Mouse (Mus musculus): ENCODE measurements around the gene Zfp629. TPM values are rescaled to one million over a fixed set of nuclear protein-coding genes. Genes with fewer than 3 reads are reported as not detected.
"Not testable (repeated sequence)": the region's sequence is repeated elsewhere in the genome, so short reads cannot be mapped to it uniquely, and the experiment has no call there.

Zfp629 gene
- polyA plus RNA-seq, 1 experiment from 2014 or later: 28.0 TPM

DNA sequence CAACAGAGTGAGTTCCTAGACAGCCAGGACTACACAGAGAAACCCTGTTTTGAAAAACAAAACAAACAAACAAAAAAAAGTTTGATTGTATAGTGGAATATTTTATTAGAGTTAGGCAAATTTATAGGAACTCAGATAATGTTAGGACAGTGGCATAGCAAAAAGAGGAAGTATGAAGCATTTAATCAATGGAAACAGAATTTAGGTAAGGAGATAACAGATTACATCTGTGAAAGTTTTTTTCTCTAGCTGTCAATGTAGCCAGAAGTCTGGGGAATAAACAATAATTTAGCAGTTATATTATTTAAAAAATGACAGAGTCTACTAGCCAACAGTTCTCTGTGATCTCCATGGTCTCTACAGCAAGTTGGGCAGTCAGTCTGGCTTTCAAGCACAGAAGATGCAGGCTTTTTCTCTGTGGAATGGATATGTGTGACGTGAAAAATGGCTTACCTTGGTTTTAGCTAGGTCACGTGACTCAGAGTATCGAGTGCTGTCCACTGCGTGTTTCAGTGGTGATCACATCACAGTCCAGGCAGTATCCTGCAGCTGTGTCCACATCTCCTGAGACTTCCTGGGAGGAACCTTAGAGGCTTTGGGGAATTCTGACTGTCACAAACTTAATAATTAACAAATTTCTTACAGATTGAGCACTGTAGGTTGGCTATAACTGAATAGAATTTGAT lies 33.1 kb upstream of the Zfp629 start:
- H3K27ac ChIP-seq (ENCODE audit: low read depth, low read length): no peak overlapping the region
- DNase-seq (ENCODE audit: low spot score) (no peak), ATAC-seq (ENCODE audit: low FRiP score) (no peak)
- no peaks in the 10 kb centered on the region for H3K27me3 ChIP-seq (ENCODE audit: control insufficient read depth, insufficient read depth, low read length)
- H3K9ac ChIP-seq (ENCODE audit: low read depth, low read length): no peak overlapping the region
- H3K4me1 ChIP-seq (replicated peaks; ENCODE audit: control insufficient read depth, insufficient read depth, low read length): no peaks in the 10 kb centered on the region
- 75% methylated on average over 4 of the region's 4 CpGs for WGBS
- H3K4me2 ChIP-seq (replicated peaks; ENCODE audit: low read depth, low read length): no peak overlapping the region
- H3K9me3 ChIP-seq (ENCODE audit: control insufficient read depth, low read length): no peaks in the 10 kb centered on the region
- no peaks in the 10 kb centered on the region for H3K36me3 ChIP-seq (ENCODE audit: control insufficient read depth, insufficient read depth, low read length)
- no peak overlapping the region for H3K4me3 ChIP-seq (ENCODE audit: low read depth, low read length)

DNA sequence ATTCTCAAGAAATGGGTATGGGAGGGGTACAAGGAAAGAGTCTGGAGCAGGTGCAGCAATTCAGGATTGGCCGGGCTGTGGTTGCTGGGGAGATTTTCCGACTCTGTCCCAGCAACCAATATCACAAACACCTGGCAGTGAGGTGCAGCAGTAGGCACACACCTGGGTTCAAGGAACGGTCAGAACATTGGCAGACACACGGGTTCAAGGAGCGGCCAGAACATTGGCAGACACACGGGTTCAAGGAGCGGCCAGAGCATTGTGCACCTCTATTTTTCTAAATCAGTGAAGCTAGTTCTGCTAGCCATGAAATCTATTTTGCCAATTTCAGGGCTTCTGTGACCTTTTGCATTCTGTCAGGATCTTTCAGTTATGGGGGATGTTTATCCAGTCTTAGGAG lies 32.0 kb upstream of the Zfp629 start:
- not testable (repeated sequence) for H3K27me3 ChIP-seq (ENCODE audit: control insufficient read depth, insufficient read depth, low read length); H3K4me2 ChIP-seq (replicated peaks; ENCODE audit: low read depth, low read length); H3K9me3 ChIP-seq (ENCODE audit: control insufficient read depth, low read length); H3K4me3 ChIP-seq (ENCODE audit: low read depth, low read length); H3K4me1 ChIP-seq (replicated peaks; ENCODE audit: control insufficient read depth, insufficient read depth, low read length); H3K9ac ChIP-seq (ENCODE audit: low read depth, low read length); ATAC-seq (ENCODE audit: low FRiP score); H3K27ac ChIP-seq (ENCODE audit: low read depth, low read length); DNase-seq (ENCODE audit: low spot score); H3K36me3 ChIP-seq (ENCODE audit: control insufficient read depth, insufficient read depth, low read length)
- 94% methylated on average over 7 of the region's 7 CpGs for WGBS

DNA sequence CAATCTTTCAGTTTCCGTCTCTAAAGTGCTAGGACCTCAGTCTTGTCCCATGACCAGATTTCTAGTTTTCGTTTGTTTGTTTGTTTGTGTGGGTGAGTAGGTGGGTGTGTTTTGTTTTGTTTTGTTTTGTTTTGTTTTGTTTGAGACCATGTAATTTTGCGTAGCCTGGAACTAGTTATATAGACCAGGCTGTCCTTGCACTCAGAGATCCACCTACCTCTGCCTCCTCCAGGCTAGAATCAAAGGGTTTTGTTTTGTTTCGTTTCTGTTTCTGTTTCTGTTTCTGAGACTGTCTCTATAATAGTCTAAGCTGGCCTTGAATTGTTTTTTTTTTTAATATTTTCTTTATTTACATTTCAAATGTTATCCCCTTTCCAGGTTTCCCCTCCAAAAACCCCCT lies 30.8 kb upstream of the Zfp629 start:
- Histone ChIP-seq H3K9me3 (ENCODE audit: control insufficient read depth, low read length) (no peaks in the 10 kb centered on the region), H3K36me3 (ENCODE audit: control insufficient read depth, insufficient read depth, low read length) (no peaks in the 10 kb centered on the region), H3K27ac (ENCODE audit: low read depth, low read length) (no peak overlapping the region), H3K4me1 (replicated peaks; ENCODE audit: control insufficient read depth, insufficient read depth, low read length) (no peaks in the 10 kb centered on the region), H3K4me3 (ENCODE audit: low read depth, low read length) (no peak overlapping the region), H3K27me3 (ENCODE audit: control insufficient read depth, insufficient read depth, low read length) (no peaks in the 10 kb centered on the region), H3K9ac (ENCODE audit: low read depth, low read length) (no peak overlapping the region), H3K4me2 (replicated peaks; ENCODE audit: low read depth, low read length) (no peak overlapping the region)
- no peak for DNase-seq (ENCODE audit: low spot score)
- ATAC-seq (ENCODE audit: low FRiP score): no peak
- 89% methylated on average over 4 of the region's 4 CpGs for WGBS

DNA sequence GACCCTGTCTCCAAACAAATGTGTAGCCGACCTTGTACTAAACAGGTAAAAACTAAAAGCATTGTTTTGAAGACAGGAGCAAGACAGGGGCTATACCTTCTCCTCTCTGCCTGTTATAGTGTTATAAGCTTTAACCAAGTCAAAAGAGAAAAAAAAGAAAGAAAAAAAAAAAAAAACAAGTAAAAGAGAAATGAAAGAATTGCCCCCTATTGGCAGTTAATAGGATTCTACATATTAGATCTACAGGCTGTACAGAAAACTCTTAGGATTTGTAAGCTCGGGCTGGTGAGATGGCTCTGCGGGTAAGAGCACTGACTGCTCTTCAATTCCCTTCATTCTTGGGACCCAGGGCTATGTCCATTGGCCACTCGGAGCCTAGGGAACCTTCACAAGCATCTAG lies 26.7 kb upstream of the Zfp629 start:
- Histone ChIP-seq H3K9ac (ENCODE audit: low read depth, low read length) (no peak overlapping the region), H3K27ac (ENCODE audit: low read depth, low read length) (no peak overlapping the region), H3K4me3 (ENCODE audit: low read depth, low read length) (no peak overlapping the region), H3K4me2 (replicated peaks; ENCODE audit: low read depth, low read length) (no peak overlapping the region), H3K36me3 (ENCODE audit: control insufficient read depth, insufficient read depth, low read length) (no peaks in the 10 kb centered on the region), H3K4me1 (replicated peaks; ENCODE audit: control insufficient read depth, insufficient read depth, low read length) (no peaks in the 10 kb centered on the region), H3K27me3 (ENCODE audit: control insufficient read depth, insufficient read depth, low read length) (no peaks in the 10 kb centered on the region), H3K9me3 (ENCODE audit: control insufficient read depth, low read length) (no peaks in the 10 kb centered on the region)
- WGBS: 78% methylated on average over 4 of the region's 4 CpGs
- no peak for ATAC-seq (ENCODE audit: low FRiP score)
- DNase-seq (ENCODE audit: low spot score): no peak

DNA sequence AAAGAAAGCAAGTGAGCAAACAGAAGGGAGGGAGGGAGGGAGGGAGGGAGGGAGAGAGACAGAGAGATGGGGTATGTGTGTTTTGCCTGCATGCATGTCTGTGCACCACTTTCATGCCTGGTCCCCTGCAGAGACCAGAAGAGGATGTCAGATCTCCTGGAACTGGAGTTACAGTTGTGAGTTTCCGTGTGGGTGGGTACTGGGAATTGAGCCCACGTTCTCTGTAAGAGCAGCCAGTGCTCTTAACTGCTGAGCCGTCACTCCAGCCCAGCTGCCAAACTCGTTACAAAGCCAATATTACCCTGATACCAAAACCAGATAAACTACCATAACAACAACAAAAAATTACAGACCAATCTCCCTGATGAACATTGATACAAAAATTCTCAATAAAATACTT lies 25.7 kb upstream of the Zfp629 start:
- Histone ChIP-seq H3K27me3 (ENCODE audit: control insufficient read depth, insufficient read depth, low read length) (no peaks in the 10 kb centered on the region), H3K9me3 (ENCODE audit: control insufficient read depth, low read length) (no peaks in the 10 kb centered on the region), H3K36me3 (ENCODE audit: control insufficient read depth, insufficient read depth, low read length) (no peaks in the 10 kb centered on the region), H3K27ac (ENCODE audit: low read depth, low read length) (no peak overlapping the region), H3K4me1 (replicated peaks; ENCODE audit: control insufficient read depth, insufficient read depth, low read length) (no peaks in the 10 kb centered on the region), H3K4me3 (ENCODE audit: low read depth, low read length) (no peak overlapping the region), H3K4me2 (replicated peaks; ENCODE audit: low read depth, low read length) (no peak overlapping the region), H3K9ac (ENCODE audit: low read depth, low read length) (no peak overlapping the region)
- ATAC-seq (ENCODE audit: low FRiP score) (no peak), DNase-seq (ENCODE audit: low spot score) (no peak)
- WGBS: 49% methylated on average over 4 of the region's 4 CpGs

DNA sequence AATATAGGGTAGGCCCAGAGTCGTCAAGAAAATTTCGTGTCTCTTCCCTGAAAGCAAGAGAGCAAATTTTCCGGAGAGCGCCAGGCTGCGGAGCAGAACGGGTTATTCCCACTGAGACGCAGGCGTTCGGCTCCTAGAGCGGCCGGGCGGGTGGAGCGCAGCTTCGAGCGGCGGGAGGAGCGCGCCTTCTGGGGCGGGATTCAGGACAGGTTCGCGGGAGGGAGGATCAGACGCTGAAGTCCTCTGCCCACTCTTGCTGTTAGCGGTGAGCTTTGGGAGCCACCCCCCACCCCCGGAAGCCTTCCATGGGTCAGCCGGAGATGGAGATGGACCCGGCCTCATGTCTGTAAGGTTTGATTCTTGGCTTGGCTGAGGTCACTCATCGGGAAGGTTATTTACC lies 21.4 kb upstream of the Zfp629 start:
- no peak for ATAC-seq (ENCODE audit: low FRiP score)

DNA sequence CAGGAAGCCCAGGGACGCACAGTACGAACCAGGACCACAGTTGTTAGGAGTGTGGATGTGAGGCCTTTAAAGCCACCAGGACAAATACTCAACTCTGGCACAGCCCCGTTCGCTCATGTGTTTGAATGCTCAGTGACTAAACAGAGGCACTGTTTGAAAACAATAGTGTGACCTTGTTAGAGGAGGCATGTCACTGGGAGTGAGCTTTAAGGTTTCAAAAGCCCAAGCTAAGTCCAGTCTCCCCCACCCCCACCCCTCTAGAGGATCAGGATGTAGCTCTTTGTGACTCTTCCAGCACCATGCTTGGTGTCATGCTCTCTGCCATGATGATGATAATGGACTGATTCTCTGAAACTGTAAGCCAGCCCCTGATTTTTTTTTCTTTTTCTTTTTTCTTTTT lies 15.8 kb upstream of the Zfp629 start:
- H3K27me3 ChIP-seq (ENCODE audit: control insufficient read depth, insufficient read depth, low read length): no peaks in the 10 kb centered on the region
- H3K9ac ChIP-seq (ENCODE audit: low read depth, low read length): no peak overlapping the region
- H3K4me3 ChIP-seq (ENCODE audit: low read depth, low read length): no peak overlapping the region
- no peaks in the 10 kb centered on the region for H3K36me3 ChIP-seq (ENCODE audit: control insufficient read depth, insufficient read depth, low read length)
- ATAC-seq (ENCODE audit: low FRiP score): no peak
- 61% methylated on average over 4 of the region's 4 CpGs for WGBS
- no peaks in the 10 kb centered on the region for H3K9me3 ChIP-seq (ENCODE audit: control insufficient read depth, low read length)
- no peak overlapping the region for H3K27ac ChIP-seq (ENCODE audit: low read depth, low read length)
- H3K4me2 ChIP-seq (replicated peaks; ENCODE audit: low read depth, low read length): no peak overlapping the region
- H3K4me1 ChIP-seq (replicated peaks; ENCODE audit: control insufficient read depth, insufficient read depth, low read length): no peaks in the 10 kb centered on the region
- DNase-seq (ENCODE audit: low spot score): no peak

More for the DNA sequence above, 21.4 kb upstream of the Zfp629 start:
- H3K4me2 ChIP-seq (replicated peaks; ENCODE audit: low read depth, low read length): peak overlapping the region; percentile 63
- WGBS: 1% methylated on average over 27 of the region's 27 CpGs
- no peaks in the 10 kb centered on the region for H3K36me3 ChIP-seq (ENCODE audit: control insufficient read depth, insufficient read depth, low read length)
- H3K9me3 ChIP-seq (ENCODE audit: control insufficient read depth, low read length): no peaks in the 10 kb centered on the region
- peak; percentile 84 for DNase-seq (ENCODE audit: low spot score)
- no peaks in the 10 kb centered on the region for H3K4me1 ChIP-seq (replicated peaks; ENCODE audit: control insufficient read depth, insufficient read depth, low read length)
- no peaks in the 10 kb centered on the region for H3K27me3 ChIP-seq (ENCODE audit: control insufficient read depth, insufficient read depth, low read length)
- H3K9ac ChIP-seq (ENCODE audit: low read depth, low read length): peak overlapping the region; percentile 68
- peak overlapping the region; percentile 45 for H3K4me3 ChIP-seq (ENCODE audit: low read depth, low read length)
- H3K27ac ChIP-seq (ENCODE audit: low read depth, low read length): no peak overlapping the region

DNA sequence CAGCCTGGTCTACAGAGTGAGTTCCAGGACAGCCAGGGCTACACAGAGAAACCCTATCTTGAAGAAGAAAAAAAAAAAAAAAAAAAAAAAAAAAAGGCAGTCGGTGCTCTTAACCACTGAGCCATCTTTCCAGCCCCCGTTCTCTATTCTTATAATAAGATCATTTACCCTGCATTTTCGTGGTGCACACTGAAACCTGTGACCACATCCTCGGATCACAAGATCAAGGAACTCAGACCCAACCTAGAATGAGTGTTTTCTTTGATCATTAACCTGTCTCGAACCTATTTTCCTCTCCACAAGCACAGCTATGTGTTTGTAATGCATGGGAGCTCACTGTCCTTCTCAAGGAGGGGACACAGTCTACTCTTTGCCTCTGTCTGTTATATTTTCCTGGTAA lies 13.0 kb upstream of the Zfp629 start:
- Histone ChIP-seq H3K27ac (ENCODE audit: low read depth, low read length) (no peak overlapping the region), H3K4me3 (ENCODE audit: low read depth, low read length) (no peak overlapping the region), H3K4me2 (replicated peaks; ENCODE audit: low read depth, low read length) (no peak overlapping the region), H3K27me3 (ENCODE audit: control insufficient read depth, insufficient read depth, low read length) (no peaks in the 10 kb centered on the region), H3K36me3 (ENCODE audit: control insufficient read depth, insufficient read depth, low read length) (no peaks in the 10 kb centered on the region), H3K9ac (ENCODE audit: low read depth, low read length) (no peak overlapping the region), H3K9me3 (ENCODE audit: control insufficient read depth, low read length) (no peaks in the 10 kb centered on the region), H3K4me1 (replicated peaks; ENCODE audit: control insufficient read depth, insufficient read depth, low read length) (no peaks in the 10 kb centered on the region)
- no peak for ATAC-seq (ENCODE audit: low FRiP score)
- 88% methylated on average over 5 of the region's 5 CpGs for WGBS
- no peak for DNase-seq (ENCODE audit: low spot score)

DNA sequence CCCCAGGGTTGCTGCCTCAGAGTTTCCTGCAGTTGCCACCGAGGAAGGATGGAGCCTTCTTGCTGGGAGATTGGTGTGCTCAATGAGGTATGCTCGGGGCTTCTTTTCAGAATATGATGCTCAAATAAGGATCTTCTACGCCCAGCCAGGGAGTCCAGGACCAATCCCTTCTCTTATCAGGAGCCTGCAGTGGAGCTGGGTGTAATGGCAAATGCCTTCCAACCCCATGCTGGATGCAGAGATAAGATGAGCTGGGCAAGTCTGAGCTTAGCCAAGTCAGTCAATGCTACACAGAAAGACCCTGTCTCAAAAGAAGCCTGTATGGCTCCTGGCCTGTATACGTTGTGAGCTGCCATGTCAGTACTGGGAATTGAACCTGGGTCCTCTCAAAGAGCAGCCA lies 10.9 kb upstream of the Zfp629 start:
- H3K27me3 ChIP-seq (ENCODE audit: control insufficient read depth, insufficient read depth, low read length): no peaks in the 10 kb centered on the region
- no peak overlapping the region for H3K4me3 ChIP-seq (ENCODE audit: low read depth, low read length)
- no peaks in the 10 kb centered on the region for H3K4me1 ChIP-seq (replicated peaks; ENCODE audit: control insufficient read depth, insufficient read depth, low read length)
- no peaks in the 10 kb centered on the region for H3K9me3 ChIP-seq (ENCODE audit: control insufficient read depth, low read length)
- DNase-seq (ENCODE audit: low spot score) (no peak), ATAC-seq (ENCODE audit: low FRiP score) (no peak)
- H3K4me2 ChIP-seq (replicated peaks; ENCODE audit: low read depth, low read length): no peak overlapping the region
- H3K9ac ChIP-seq (ENCODE audit: low read depth, low read length): no peak overlapping the region
- WGBS: 87% methylated on average over 4 of the region's 4 CpGs
- H3K27ac ChIP-seq (ENCODE audit: low read depth, low read length): no peak overlapping the region
- H3K36me3 ChIP-seq (ENCODE audit: control insufficient read depth, insufficient read depth, low read length): no peaks in the 10 kb centered on the region
